Mouse (Mus musculus) neural tube, embryonic 15.5 days (tissue): ENCODE results near the gene Lrrc17. TPM values are rescaled to one million over a fixed set of nuclear protein-coding genes. Genes with fewer than 3 reads are reported as not detected.

Experiments
- ATAC-seq: fragments of 200-750 bp; cut with Nextera tagmentation; 2 replicates; pipeline ENCODE4 v1.8.0; 2017; ENCODE audit warnings: mild to moderate bottlenecking, moderate TSS enrichment, moderate library complexity; ENCODE audit not compliant: low FRiP score
- H3K27ac ChIP-seq: fragments of 300-500 bp; sonication (generic); replicated peaks from 2 replicates; pipeline ENCODE4 v1.5.1; 2015; ENCODE audit warnings: mild to moderate bottlenecking, inconsistent platforms
- H3K27me3 ChIP-seq: fragments of 300-500 bp; sonication (generic); replicated peaks from 2 replicates; pipeline ENCODE4 v1.6.1; 2015; ENCODE audit warnings: inconsistent platforms
- H3K36me3 ChIP-seq: fragments of 300-500 bp; sonication (generic); 2 replicates; pipeline ENCODE4 v1.6.1; 2015; ENCODE audit warnings: inconsistent platforms
- H3K4me1 ChIP-seq: fragments of 300-500 bp; sonication (generic); 2 replicates; pipeline ENCODE4 v1.6.1; 2015; ENCODE audit warnings: inconsistent platforms
- H3K4me2 ChIP-seq: fragments of 300-500 bp; sonication (generic); 2 replicates; pipeline ENCODE4 v1.6.1; 2015; ENCODE audit warnings: inconsistent platforms, mild to moderate bottlenecking, moderate library complexity
- H3K4me3 ChIP-seq: fragments of 300-500 bp; sonication (generic); replicated peaks from 2 replicates; pipeline ENCODE4 v1.5.1; 2015; ENCODE audit warnings: mild to moderate bottlenecking, inconsistent platforms
- H3K9ac ChIP-seq: fragments of 300-500 bp; sonication (generic); replicated peaks from 2 replicates; pipeline ENCODE4 v1.6.1; 2015; ENCODE audit warnings: mild to moderate bottlenecking, inconsistent platforms
- H3K9me3 ChIP-seq: fragments of 300-500 bp; sonication (generic); replicated peaks from 2 replicates; pipeline ENCODE4 v1.6.1; 2016; ENCODE audit warnings: inconsistent platforms
- WGBS: fragments of 180-500 bp; shearing (Covaris S2); methylation state at CpG from one replicate; pipeline ENCODE4 v1.1.7; 2015; ENCODE audit warnings: mixed read lengths; 5-methylcytosine and 5-hydroxymethylcytosine counted together
- polyA plus RNA-seq: library from polyadenylated mRNA; unstranded; fragments of >200 nt; fragmentation: Nextera tagmentation; extraction: Ambion mirVana; gene quantifications from 2 replicates; pipeline ENCODE4 v1.2.1, GENCODE M21; 2015

The Lrrc17 gene
- polyA plus RNA-seq, 1 experiment from 2014 or later, result 8.1 TPM

- H3K27me3 ChIP-seq, result no peaks in the 10 kb centered on the region
- H3K9me3 ChIP-seq, result no peaks in the 10 kb centered on the region
- H3K9ac ChIP-seq, result no peak overlapping the region
- peaks cover 8% of the 10 kb centered on the region; the same call in 1 of the 2 replicates for H3K4me1 ChIP-seq
- no peak overlapping the region for H3K27ac ChIP-seq
- H3K36me3 ChIP-seq, result no peaks in the 10 kb centered on the region
- H3K4me2 ChIP-seq, result no peak overlapping the region
- no peak for ATAC-seq
- H3K4me3 ChIP-seq, result no peak overlapping the region
Measured at GRCm38 (mm10) chr5:21545227-21545626, 1.9 kb downstream of the Lrrc17 start.

- H3K27me3 ChIP-seq, result no peaks in the 10 kb centered on the region
- WGBS, result 93% methylated on average over 4 of the region's 4 CpGs
- ATAC-seq, result no peak
- no peak overlapping the region for H3K9ac ChIP-seq
- H3K36me3 ChIP-seq, result no peaks in the 10 kb centered on the region
- no peaks in the 10 kb centered on the region for H3K9me3 ChIP-seq
- H3K4me2 ChIP-seq, result no peak overlapping the region
- peaks cover 8% of the 10 kb centered on the region; the same call in 1 of the 2 replicates for H3K4me1 ChIP-seq
- no peak overlapping the region for H3K27ac ChIP-seq
- H3K4me3 ChIP-seq, result no peak overlapping the region
Measured at GRCm38 (mm10) chr5:21545786-21546185, 2.4 kb downstream of the Lrrc17 start.

GRCm38 (mm10) chr5:21547005-21547404 lies 3.6 kb downstream of the Lrrc17 start:
- Histone ChIP-seq H3K36me3 (no peaks in the 10 kb centered on the region), H3K9ac (no peak overlapping the region), H3K4me3 (no peak overlapping the region), H3K27ac (no peak overlapping the region), H3K4me1 (peaks cover 8% of the 10 kb centered on the region; the same call in 1 of the 2 replicates), H3K9me3 (no peaks in the 10 kb centered on the region), H3K27me3 (no peaks in the 10 kb centered on the region), H3K4me2 (no peak overlapping the region)
- 88% methylated on average over 8 of the region's 8 CpGs for WGBS
- no peak for ATAC-seq

- Histone ChIP-seq H3K4me3 (no peak overlapping the region), H3K9me3 (no peaks in the 10 kb centered on the region), H3K27me3 (no peaks in the 10 kb centered on the region), H3K4me2 (no peak overlapping the region), H3K27ac (no peak overlapping the region), H3K9ac (no peak overlapping the region), H3K36me3 (no peaks in the 10 kb centered on the region), H3K4me1 (no peaks in the 10 kb centered on the region)
- no peak for ATAC-seq
- 83% methylated on average over 4 of the region's 4 CpGs for WGBS
Measured at GRCm38 (mm10) chr5:21553685-21554084, 10.3 kb downstream of the Lrrc17 start.

- H3K27me3 ChIP-seq, result no peaks in the 10 kb centered on the region
- no peak overlapping the region for H3K27ac ChIP-seq
- H3K4me2 ChIP-seq, result no peak overlapping the region
- ATAC-seq, result no peak
- no peaks in the 10 kb centered on the region for H3K36me3 ChIP-seq
- H3K9me3 ChIP-seq, result no peaks in the 10 kb centered on the region
- no peak overlapping the region for H3K4me3 ChIP-seq
- 77% methylated on average over 1 of the region's 1 CpGs for WGBS
- no peaks in the 10 kb centered on the region for H3K4me1 ChIP-seq
- H3K9ac ChIP-seq, result no peak overlapping the region
Measured at GRCm38 (mm10) chr5:21554732-21555131, 11.4 kb downstream of the Lrrc17 start.

- Histone ChIP-seq H3K9ac (no peak overlapping the region), H3K27ac (no peak overlapping the region), H3K4me1 (no peaks in the 10 kb centered on the region), H3K4me2 (no peak overlapping the region), H3K27me3 (no peaks in the 10 kb centered on the region), H3K9me3 (no peaks in the 10 kb centered on the region), H3K4me3 (no peak overlapping the region), H3K36me3 (no peaks in the 10 kb centered on the region)
- 85% methylated on average over 3 of the region's 3 CpGs for WGBS
- no peak for ATAC-seq
Measured at GRCm38 (mm10) chr5:21556502-21556901, 13.1 kb downstream of the Lrrc17 start.

- Histone ChIP-seq H3K4me3 (no peak overlapping the region), H3K27me3 (no peaks in the 10 kb centered on the region), H3K4me1 (no peaks in the 10 kb centered on the region), H3K36me3 (no peaks in the 10 kb centered on the region), H3K9ac (no peak overlapping the region), H3K4me2 (no peak overlapping the region), H3K9me3 (no peaks in the 10 kb centered on the region), H3K27ac (no peak overlapping the region)
- WGBS, result 86% methylated on average over 2 of the region's 2 CpGs
- no peak for ATAC-seq
Measured at GRCm38 (mm10) chr5:21563936-21564335, 20.6 kb downstream of the Lrrc17 start.

- H3K27me3 ChIP-seq, result no peaks in the 10 kb centered on the region
- ATAC-seq, result no peak
- WGBS, result 92% methylated on average over 9 of the region's 9 CpGs
- H3K36me3 ChIP-seq, result no peaks in the 10 kb centered on the region
- no peak overlapping the region for H3K4me3 ChIP-seq
- H3K4me1 ChIP-seq, result no peaks in the 10 kb centered on the region
- no peaks in the 10 kb centered on the region for H3K9me3 ChIP-seq
- no peak overlapping the region for H3K4me2 ChIP-seq
- no peak overlapping the region for H3K9ac ChIP-seq
- H3K27ac ChIP-seq, result no peak overlapping the region
Measured at GRCm38 (mm10) chr5:21565392-21566065, 22.2 kb downstream of the Lrrc17 start.

- no peaks in the 10 kb centered on the region for H3K9me3 ChIP-seq
- no peaks in the 10 kb centered on the region for H3K27me3 ChIP-seq
- no peak overlapping the region for H3K4me3 ChIP-seq
- no peaks in the 10 kb centered on the region for H3K36me3 ChIP-seq
- no peak overlapping the region for H3K9ac ChIP-seq
- WGBS, result 80% methylated on average over 1 of the region's 1 CpGs
- no peaks in the 10 kb centered on the region for H3K4me1 ChIP-seq
- no peak for ATAC-seq
- H3K27ac ChIP-seq, result no peak overlapping the region
- H3K4me2 ChIP-seq, result no peak overlapping the region
Measured at GRCm38 (mm10) chr5:21567784-21568183, 24.4 kb downstream of the Lrrc17 start.

- H3K4me2 ChIP-seq, result no peak overlapping the region
- no peak for ATAC-seq
- H3K27me3 ChIP-seq, result no peaks in the 10 kb centered on the region
- H3K9me3 ChIP-seq, result no peaks in the 10 kb centered on the region
- no peaks in the 10 kb centered on the region for H3K4me1 ChIP-seq
- 52% methylated on average over 3 of the region's 3 CpGs for WGBS
- no peaks in the 10 kb centered on the region for H3K36me3 ChIP-seq
- H3K9ac ChIP-seq, result no peak overlapping the region
- H3K27ac ChIP-seq, result no peak overlapping the region
- no peak overlapping the region for H3K4me3 ChIP-seq
Measured at GRCm38 (mm10) chr5:21572764-21573416, 29.5 kb downstream of the Lrrc17 start.

GRCm38 (mm10) chr5:21574386-21575209 lies 31.2 kb downstream of the Lrrc17 start:
- no peak for ATAC-seq
- H3K9ac ChIP-seq, result no peak overlapping the region
- no peaks in the 10 kb centered on the region for H3K4me1 ChIP-seq
- no peak overlapping the region for H3K4me2 ChIP-seq
- H3K36me3 ChIP-seq, result no peaks in the 10 kb centered on the region
- no peaks in the 10 kb centered on the region for H3K9me3 ChIP-seq
- H3K27me3 ChIP-seq, result no peaks in the 10 kb centered on the region
- H3K27ac ChIP-seq, result no peak overlapping the region
- 79% methylated on average over 21 of the region's 21 CpGs for WGBS
- no peak overlapping the region for H3K4me3 ChIP-seq

GRCm38 (mm10) chr5:21575210-21575550 lies 31.8 kb downstream of the Lrrc17 start:
- no peaks in the 10 kb centered on the region for H3K27me3 ChIP-seq
- H3K4me1 ChIP-seq, result no peaks in the 10 kb centered on the region
- H3K9ac ChIP-seq, result no peak overlapping the region
- H3K4me3 ChIP-seq, result no peak overlapping the region
- H3K27ac ChIP-seq, result no peak overlapping the region
- H3K36me3 ChIP-seq, result no peaks in the 10 kb centered on the region
- H3K9me3 ChIP-seq, result no peaks in the 10 kb centered on the region
- H3K4me2 ChIP-seq, result no peak overlapping the region
- 82% methylated on average over 13 of the region's 13 CpGs for WGBS
- no peak for ATAC-seq
